Mouse (Mus musculus) C2C12 (cell line): Measurements from ENCODE around the gene Ggt1. TPM values are rescaled to one million over a fixed set of nuclear protein-coding genes. Genes with fewer than 3 reads are reported as not detected.

Source experiments
- H3K27me3 ChIP-seq: one replicate; pipeline ENCODE4 v1.6.1; 2011; ENCODE audit not compliant: control insufficient read depth, insufficient read depth, insufficient read length
- H3K36me3 ChIP-seq: one replicate; pipeline ENCODE4 v1.6.1; 2011; ENCODE audit not compliant: control insufficient read depth, insufficient read depth
- H3K4me3 ChIP-seq: one replicate; pipeline ENCODE4 v1.5.1; 2011; ENCODE audit warnings: mild to moderate bottlenecking, control low read depth; ENCODE audit not compliant: poor library complexity, insufficient read depth, severe bottlenecking
- H3K79me2 ChIP-seq: one replicate; pipeline ENCODE4 v1.6.1; 2011; ENCODE audit not compliant: control insufficient read depth, insufficient read depth
- H3K79me3 ChIP-seq: one replicate; pipeline ENCODE4 v1.6.1; 2011; ENCODE audit warnings: low read depth, control low read depth
- H3ac ChIP-seq: one replicate; pipeline ENCODE3; 2011; ENCODE audit warnings: low read depth; ENCODE audit not compliant: control insufficient read depth, insufficient read length
- CEBPB ChIP-seq: IDR thresholded peaks from one replicate; pipeline ENCODE4 v1.6.1; 2011; ENCODE audit warnings: low read depth, mild to moderate bottlenecking, control low read depth, moderate library complexity
- CTCF ChIP-seq: IDR thresholded peaks from one replicate; pipeline ENCODE4 v1.5.1; 2011; ENCODE audit not compliant: control insufficient read depth, insufficient read depth, insufficient read length
- FOSL1 ChIP-seq: IDR thresholded peaks from one replicate; pipeline ENCODE4 v1.8.0; 2011; ENCODE audit warnings: mild to moderate bottlenecking, low read length; ENCODE audit not compliant: poor library complexity, insufficient read depth, severe bottlenecking
- MAX ChIP-seq: IDR thresholded peaks from one replicate; pipeline ENCODE4 v1.6.1; 2011; ENCODE audit warnings: mild to moderate bottlenecking, control low read depth
- MYOD1 ChIP-seq: IDR thresholded peaks from one replicate; pipeline ENCODE4 v1.6.1; 2011; ENCODE audit warnings: low read depth; ENCODE audit not compliant: control insufficient read depth, insufficient read length
- MYOG ChIP-seq: IDR thresholded peaks from one replicate; pipeline ENCODE4 v1.6.1; 2011; ENCODE audit not compliant: control insufficient read depth, insufficient read length; ENCODE audit errors: extremely low read depth
- USF1 ChIP-seq: IDR thresholded peaks from one replicate; pipeline ENCODE4 v1.6.1; 2011; ENCODE audit warnings: low read depth, mild to moderate bottlenecking, control low read depth, moderate library complexity
- polyA plus RNA-seq: library from polyadenylated mRNA; unstranded; fragments of >200 nt; fragmentation: generic; extraction: Trizol; gene quantifications from one replicate; pipeline ENCODE4 v1.2.1, GENCODE M21; 2012; ENCODE audit warnings: missing spikeins

The Ggt1 gene
- polyA plus RNA-seq, 1 experiment, result 0.12 TPM

DNA sequence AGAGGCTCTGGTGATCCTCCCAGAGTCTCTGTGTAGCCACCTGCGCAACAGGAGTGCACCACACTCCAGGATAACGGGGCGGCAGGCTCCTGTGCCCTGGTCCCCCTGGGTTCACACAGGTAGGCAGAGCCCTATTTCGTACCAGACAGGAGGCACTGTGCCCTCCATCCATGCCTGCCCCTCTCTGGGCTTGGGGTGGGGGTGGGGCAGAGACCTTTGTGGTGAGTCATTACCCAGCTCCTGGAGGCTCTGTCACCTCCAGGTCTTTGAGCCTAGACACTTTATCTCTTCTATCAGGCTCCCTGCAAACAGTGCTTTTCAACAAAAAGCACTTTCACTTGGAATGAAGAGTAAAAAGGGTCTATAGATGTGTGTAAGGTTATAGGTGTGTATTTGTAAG, 7.4 kb downstream of the Ggt1 start:
- no peaks in the 10 kb centered on the region for H3K79me2 ChIP-seq

DNA sequence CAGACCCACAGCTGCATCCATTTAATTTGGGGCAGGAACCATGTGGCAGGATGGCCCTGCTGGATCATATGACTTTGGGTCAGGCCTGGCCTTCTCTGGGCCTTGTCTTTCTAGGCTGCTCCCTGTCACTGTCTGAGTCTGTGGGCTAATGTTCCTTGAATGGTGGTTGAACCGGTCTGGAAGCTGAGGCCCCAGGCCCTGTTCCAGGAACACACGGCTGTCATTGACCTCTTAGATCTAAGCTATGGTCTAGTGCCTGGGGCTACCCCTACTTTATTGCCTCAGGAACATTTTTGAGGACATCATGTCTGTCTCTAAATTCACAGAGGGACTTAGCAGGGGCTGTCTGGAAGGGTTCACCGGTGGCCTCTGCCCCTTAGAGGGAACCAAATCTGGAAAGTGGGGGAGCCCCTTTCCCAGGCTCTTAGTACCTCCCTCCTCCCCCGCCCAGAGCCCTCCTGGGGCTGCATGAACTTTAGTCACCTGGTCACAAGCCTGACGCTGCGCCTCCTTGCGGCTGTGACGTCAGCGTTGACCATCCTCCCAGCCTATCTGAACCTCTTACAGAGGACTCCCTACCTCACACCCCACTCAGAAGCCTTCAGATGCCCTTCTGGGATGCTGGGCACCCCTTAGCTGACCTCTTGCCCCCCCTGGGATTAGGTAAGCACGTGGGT, 9.7 kb downstream of the Ggt1 start:
- H3K79me3 ChIP-seq, result no peaks in the 10 kb centered on the region
- H3K79me2 ChIP-seq, result no peaks in the 10 kb centered on the region
- peaks cover 16% of the 10 kb centered on the region for H3K27me3 ChIP-seq
- H3K36me3 ChIP-seq, result no peaks in the 10 kb centered on the region
- no peak for TF ChIP-seq MYOD1
- TF ChIP-seq MAX, result no peak
- no peak for TF ChIP-seq MYOG
- no peak overlapping the region for H3K4me3 ChIP-seq
- H3ac ChIP-seq, result no peak overlapping the region

More for the DNA sequence above, 7.4 kb downstream of the Ggt1 start:
- Histone ChIP-seq H3K36me3 (no peaks in the 10 kb centered on the region), H3ac (no peak overlapping the region), H3K79me3 (no peaks in the 10 kb centered on the region), H3K4me3 (no peak overlapping the region), H3K27me3 (peaks cover 11% of the 10 kb centered on the region)
- TF ChIP-seq FOSL1, result no peak
- TF ChIP-seq CTCF, result no peak
- TF ChIP-seq MYOD1, result no peak
- TF ChIP-seq MAX, result no peak
- TF ChIP-seq USF1, result no peak
- no peak for TF ChIP-seq MYOG
- TF ChIP-seq CEBPB, result no peak

DNA sequence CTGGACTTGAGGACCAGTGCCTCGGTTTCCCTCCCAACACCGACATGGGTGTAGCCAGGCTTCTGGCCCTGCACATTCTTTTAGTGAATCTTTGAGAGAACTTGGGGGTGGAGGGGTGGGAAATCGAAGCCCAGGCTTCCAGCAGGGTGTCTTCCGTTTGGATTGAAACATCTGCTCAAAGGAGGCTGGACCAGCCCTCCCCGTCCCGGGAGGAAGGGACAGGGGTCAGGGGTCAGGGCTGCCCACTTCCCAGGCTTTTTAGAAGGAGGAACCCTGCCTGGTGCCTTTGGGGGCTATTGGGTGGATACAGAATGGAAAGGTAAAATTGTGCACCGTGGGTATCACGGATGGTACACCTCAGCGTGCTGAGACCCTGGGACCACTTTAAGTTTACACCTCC, 10.5 kb downstream of the Ggt1 start:
- Histone ChIP-seq H3ac (no peak overlapping the region), H3K27me3 (peaks cover 16% of the 10 kb centered on the region), H3K79me3 (no peaks in the 10 kb centered on the region), H3K4me3 (no peak overlapping the region), H3K36me3 (no peaks in the 10 kb centered on the region), H3K79me2 (no peaks in the 10 kb centered on the region)
- TF ChIP-seq MYOD1, result no peak
- TF ChIP-seq CTCF, result no peak
- TF ChIP-seq MAX, result no peak
- no peak for TF ChIP-seq CEBPB
- TF ChIP-seq MYOG, result no peak
- no peak for TF ChIP-seq FOSL1
- TF ChIP-seq USF1, result no peak

DNA sequence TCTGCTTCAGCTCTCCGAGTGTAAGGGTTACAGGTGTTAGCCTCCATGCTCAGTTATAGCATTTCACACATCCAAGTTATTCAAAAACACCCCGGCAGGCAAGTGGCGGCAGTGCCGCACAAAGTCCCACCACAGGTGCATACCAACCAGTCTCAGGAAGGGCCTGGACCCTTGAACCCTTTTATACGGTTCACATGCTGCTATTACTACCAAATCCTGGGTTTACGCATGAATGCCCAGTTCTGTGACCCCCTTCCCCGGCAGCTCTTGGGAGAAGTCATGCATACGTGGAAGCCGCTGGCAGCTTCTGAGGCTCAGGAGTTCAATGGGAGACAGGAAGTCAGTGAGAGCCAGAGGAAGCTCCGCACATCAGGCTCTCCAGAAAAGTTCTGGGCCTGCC, 11.8 kb downstream of the Ggt1 start:
- Histone ChIP-seq H3K36me3 (no peaks in the 10 kb centered on the region), H3K79me2 (no peaks in the 10 kb centered on the region), H3K27me3 (peaks cover 23% of the 10 kb centered on the region), H3K4me3 (no peak overlapping the region), H3K79me3 (no peaks in the 10 kb centered on the region), H3ac (no peak overlapping the region)
- TF ChIP-seq FOSL1 (no peak), CTCF (no peak), CEBPB (no peak), MAX (no peak)

DNA sequence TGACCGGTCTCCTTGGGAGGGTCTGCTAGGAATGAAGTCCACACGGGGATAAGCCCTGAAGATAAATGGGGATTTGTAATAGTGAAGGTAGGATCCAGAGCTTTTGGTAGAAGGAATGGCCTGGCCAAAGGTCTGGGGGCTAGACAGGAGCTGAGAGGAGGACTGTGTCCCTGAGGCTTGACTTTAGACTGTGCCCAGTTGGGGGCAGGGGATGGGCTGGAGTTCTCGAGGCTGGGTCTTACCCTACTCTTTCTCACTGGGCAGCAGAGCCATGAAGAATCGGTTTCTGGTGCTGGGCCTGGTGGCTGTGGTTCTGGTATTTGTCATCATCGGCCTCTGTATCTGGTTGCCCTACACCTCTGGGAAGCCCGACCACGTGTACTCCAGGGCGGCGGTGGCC, 12.6 kb downstream of the Ggt1 start:
- no peak overlapping the region for H3K4me3 ChIP-seq
- H3K27me3 ChIP-seq, result peaks cover 27% of the 10 kb centered on the region
- H3K36me3 ChIP-seq, result no peaks in the 10 kb centered on the region
- no peak overlapping the region for H3ac ChIP-seq
- H3K79me3 ChIP-seq, result no peaks in the 10 kb centered on the region
- H3K79me2 ChIP-seq, result no peaks in the 10 kb centered on the region
- TF ChIP-seq USF1, result no peak
- TF ChIP-seq MAX, result no peak
- TF ChIP-seq FOSL1, result no peak
- TF ChIP-seq CEBPB, result no peak
- no peak for TF ChIP-seq MYOG
- TF ChIP-seq CTCF, result no peak
- TF ChIP-seq MYOD1, result no peak

DNA sequence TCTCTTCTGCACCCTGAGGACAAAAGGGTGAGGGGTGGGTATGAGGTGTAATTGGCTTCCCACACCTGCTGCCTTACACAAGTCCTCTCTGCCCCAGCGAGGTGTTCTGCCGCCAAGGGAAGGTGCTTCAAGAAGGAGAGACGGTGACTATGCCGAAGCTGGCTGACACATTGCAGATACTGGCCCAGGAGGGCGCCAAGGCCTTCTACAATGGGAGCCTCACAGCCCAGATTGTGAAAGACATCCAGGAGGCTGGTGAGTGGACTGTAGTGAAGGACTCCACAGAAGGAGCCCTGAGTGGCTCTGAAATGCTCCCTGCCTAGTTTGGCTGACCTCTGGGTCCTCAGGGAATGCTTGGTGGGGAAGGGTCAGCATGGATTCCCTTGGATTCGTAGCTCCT, 17.7 kb downstream of the Ggt1 start:
- H3K27me3 ChIP-seq, result peaks cover 29% of the 10 kb centered on the region
- no peaks in the 10 kb centered on the region for H3K36me3 ChIP-seq
- TF ChIP-seq MAX, result no peak
- no peak for TF ChIP-seq CTCF
- no peak for TF ChIP-seq FOSL1
- no peak for TF ChIP-seq MYOG
- TF ChIP-seq USF1, result no peak
- no peak for TF ChIP-seq CEBPB
- no peak for TF ChIP-seq MYOD1
- H3ac ChIP-seq, result no peak overlapping the region
- no peaks in the 10 kb centered on the region for H3K79me3 ChIP-seq
- no peak overlapping the region for H3K4me3 ChIP-seq
- no peaks in the 10 kb centered on the region for H3K79me2 ChIP-seq
